Mouse (Mus musculus): Measurements from ENCODE around the gene Ccdc157. TPM values are rescaled to one million over a fixed set of nuclear protein-coding genes. Genes with fewer than 3 reads are reported as not detected.

Gene Ccdc157
- total RNA-seq (2023), result 6.1 TPM

DNA sequence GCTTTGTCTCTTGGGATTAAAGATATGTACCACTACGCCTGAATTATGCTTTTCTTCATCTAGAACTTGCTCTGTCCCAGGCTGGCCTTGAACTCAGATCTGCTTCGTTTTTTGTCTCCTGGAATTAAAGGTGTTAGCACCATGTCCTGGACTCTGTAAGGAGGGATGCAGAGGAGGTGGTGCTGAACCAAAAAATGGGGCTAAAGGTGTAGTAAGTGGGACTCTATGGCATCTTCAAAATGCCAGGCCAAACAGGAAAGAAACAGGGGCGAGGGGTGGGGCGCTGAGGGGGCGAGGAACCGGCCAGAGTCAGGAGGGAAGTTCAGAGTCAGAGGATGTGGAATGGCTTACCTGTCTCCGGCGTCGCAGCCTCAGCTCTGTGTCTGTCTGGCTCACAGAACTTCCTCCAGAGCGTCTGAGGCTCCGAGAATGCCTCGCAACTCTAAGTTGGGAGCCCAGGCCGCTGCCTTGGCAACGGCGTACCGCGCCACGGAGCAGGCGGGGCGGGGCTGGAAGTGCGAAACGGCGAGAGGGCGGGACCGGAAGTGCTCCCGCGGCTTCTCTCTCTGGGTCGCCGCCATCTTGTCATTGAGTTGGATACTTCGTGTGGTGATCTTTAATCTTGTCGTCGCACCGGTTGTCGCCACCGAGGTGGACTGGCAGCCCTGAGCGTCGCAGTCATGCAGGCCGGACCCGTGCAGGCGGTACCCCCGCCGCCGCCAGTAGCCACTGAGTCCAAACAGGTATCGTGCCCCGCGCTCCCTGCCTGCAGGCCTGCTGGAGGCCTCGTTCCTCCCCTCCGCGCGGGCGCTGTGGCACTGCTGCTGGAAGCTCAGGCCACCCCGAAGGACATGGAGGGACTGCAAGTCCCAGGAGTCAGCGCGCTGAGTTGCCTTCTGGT lies at the start of gene Ccdc157, which contains the start of gene Sf3a1:
Ccdc157 (minus strand) TSS at position 486 of the 901 bp plus-strand sequence.
Sf3a1 (plus strand) TSS at position 543 of the 901 bp plus-strand sequence.

DNA sequence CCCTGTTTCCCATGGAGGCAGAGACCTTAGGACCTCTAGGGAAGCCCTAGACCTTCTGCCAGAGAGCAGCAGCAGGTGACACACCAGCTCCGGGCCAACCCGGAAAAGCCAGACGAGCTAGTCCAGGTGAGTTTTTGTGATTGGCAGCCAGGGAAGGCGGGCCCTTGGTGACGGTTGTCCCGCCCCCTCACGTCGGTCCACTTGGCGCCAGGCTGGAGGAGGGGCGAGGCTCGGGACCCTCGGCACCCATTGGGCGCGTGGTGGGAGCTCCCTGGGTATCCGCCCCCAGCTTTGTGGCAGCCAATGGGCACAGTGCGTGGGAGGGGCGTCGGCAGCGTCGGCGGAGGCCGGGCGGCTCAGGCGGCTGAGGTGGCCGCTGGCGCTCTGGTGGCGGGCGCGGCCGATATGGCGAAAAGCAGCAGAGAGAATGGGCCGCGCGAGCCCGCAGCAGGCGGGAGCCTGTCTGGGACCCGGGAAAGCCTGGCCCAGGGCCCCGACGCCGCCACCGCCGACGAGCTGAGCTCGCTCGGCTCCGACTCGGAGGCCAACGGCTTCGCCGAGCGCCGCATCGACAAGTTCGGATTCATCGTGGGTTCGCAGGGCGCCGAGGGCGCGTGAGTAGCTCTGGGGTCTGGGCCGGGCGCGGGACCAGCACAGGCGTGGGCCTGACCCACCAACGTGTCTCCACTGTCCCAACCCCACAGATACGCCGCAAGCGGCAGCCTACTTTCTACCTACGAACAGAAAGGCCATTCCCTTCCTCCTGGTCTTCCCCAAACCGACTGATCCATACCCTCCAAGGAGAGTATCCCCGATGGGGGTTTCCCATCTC lies 26.6 kb upstream of the Ccdc157 start, which contains the start of gene Tbc1d10a:
Tbc1d10a (plus strand) TSS at position 304 of the 832 bp plus-strand sequence.

DNA sequence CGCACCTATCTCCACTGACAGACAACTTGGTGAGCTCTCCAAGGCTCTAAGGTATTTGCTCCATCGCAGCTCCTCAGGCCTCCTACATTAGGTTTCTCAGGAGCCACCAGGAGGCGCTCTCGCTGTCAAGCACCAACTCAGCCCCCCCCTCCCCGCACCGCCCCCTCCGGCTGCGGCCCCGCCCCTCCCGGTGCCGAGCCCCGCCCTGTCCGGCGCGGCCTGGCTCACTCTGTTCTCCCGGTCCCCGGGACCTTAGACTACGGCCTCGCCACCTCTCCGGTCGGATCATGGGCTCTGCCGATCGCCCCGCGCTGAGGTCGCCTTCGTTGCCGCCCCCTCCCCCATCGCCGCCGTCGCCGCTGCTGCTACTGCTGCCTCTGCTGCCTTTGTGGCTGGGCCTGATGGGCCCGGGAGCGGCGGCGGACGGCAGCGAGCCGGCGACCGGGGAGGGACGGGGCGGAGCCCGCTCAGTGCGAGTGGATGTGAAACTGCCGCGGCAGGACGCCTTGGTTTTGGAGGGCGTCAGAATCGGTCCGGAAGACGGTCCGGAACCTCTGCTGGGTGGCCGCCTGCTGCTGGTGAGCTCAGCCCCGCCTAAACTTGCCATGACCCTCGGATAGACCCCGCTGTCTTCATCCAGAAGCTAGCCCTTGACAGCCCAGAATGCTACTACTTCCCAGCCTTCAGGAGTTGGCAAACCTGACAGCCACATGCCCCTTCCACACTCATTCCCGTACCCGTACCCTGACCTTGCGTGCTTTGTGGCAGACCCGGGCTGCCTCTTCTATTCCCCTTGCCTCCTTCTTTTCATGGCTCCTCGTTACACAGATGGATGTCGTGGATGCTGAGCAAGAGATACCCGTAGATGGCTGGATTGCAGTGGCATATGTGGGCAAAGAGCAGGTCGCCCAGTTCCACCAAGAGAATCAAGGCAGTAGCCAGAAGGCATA lies 24.8 kb downstream of the Ccdc157 start, which contains the start of gene Rnf215:
Rnf215 (plus strand) TSS at position 217 of the 950 bp plus-strand sequence.

DNA sequence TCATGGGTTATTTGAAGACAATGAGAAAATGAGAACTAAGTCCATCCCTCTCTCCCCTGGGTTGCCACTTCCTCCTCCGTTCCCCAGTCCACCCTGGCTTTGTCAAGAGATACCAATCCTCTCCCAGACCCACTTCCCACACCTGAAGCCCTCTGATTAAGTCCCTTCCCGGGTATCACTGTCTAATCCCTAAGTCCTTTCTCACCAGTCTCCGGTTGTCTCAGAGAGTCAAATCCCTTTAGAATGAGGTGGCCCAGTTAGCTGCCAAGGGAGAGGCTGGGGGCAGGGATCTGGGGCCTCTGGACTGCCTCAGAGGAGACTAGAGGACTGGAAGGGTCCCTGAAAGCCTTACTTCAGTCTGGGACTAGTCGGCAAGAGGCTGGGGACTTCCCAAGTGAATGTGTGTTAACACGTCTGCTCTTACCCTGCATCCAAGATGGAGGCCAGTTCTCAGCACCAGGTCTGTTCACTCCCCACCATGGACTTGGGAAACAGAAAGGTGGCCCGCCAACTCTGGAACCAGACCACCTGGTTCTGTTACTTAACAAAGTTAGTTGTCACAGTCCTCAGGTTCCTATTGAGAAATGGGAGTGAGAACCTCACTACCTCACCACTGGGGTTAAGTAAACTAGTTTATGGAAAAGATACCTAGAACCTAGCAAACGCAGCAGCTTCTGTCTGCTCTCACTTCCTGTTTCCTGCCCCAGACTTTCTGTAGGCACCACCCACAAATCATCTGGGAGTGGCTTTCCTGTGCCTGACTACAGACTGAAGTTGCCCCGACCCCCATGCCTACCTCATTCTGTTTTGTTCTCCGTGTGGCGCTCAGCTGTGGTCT lies 37.1 kb downstream of the Ccdc157 start, which contains the start of gene Sec14l2:
Sec14l2 (minus strand) TSS at position 674 of the 838 bp plus-strand sequence.

DNA sequence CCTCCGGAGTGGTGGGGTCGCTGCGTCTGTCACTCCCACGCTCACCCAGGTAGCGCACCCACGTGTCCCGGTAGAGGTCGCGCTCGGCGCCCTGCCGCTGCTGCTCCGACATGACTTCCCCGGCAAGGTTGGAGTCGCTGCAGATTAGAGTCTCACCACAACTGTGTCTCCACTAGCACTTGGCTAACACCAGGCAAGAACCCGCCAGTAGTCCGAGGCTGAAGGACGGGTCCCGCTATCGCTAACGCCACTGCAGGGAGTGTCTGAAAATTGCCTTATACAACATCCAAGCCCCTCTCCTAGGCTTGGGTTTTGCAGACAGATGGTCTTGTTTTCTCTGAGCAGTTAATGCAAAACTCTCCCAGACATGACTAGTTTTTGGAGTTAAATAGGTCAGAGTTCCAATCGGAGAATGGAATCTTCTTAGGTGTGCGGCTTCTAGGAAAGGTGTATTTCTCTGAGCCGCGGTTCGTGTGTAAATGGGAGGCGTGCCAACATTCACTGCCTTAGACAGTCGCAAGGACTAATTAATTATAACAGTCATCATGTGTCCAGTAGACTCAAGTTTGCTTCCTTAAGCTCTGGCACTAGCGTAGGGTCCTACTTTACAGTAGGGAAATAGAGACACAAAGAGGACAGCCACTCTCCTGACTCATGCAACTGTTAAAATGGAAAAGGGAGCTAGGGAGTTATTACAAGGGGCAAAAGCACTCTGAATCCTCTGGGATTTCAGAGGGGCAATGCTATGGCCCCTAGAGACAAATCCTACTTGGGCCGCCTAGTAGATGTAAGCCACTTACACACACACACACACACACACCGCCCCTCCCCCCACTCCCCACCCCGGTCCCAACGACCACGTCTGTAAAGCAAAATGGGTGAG lies 64.7 kb downstream of the Ccdc157 start, which contains the start of gene Mtfp1:
Mtfp1 (minus strand) TSS at position 275 of the 883 bp plus-strand sequence.

Other genes with a start within 250 kb of the Ccdc157 start
- 1.7 TPM for gene Slc35e4, start 245.6 kb downstream of the Ccdc157 start, total RNA-seq (2023)
- gene Tcn2, start 228.1 kb downstream of the Ccdc157 start, total RNA-seq (2023), result 10.8 TPM
- gene Pes1, start 196.3 kb downstream of the Ccdc157 start, total RNA-seq (2023), result 78.1 TPM
- gene 4930556J24Rik, start 183.5 kb downstream of the Ccdc157 start, total RNA-seq (2023), result not detected
- not detected for gene Gal3st1, start 176.7 kb downstream of the Ccdc157 start, total RNA-seq (2023)
- not detected for gene Sec14l4, start 128.8 kb downstream of the Ccdc157 start, total RNA-seq (2023)
- not detected for gene Sec14l3, start 95.5 kb downstream of the Ccdc157 start, total RNA-seq (2023)
- 2.6 TPM for gene Mtfp1, start 64.8 kb downstream of the Ccdc157 start, total RNA-seq (2023)
- 0.88 TPM for gene Sec14l2, start 36.9 kb downstream of the Ccdc157 start, total RNA-seq (2023)
- gene Rnf215, start 25.1 kb downstream of the Ccdc157 start, total RNA-seq (2023), result 18.4 TPM
- 54.8 TPM for gene Sf3a1, start 57 bp upstream of the Ccdc157 start, total RNA-seq (2023)
- gene Tbc1d10a, start 26.5 kb upstream of the Ccdc157 start, total RNA-seq (2023), result 62.8 TPM
- gene Castor1, start 57.9 kb upstream of the Ccdc157 start, total RNA-seq (2023), result 12.9 TPM
- gene Osm, start 76.1 kb upstream of the Ccdc157 start, total RNA-seq (2023), result 12.0 TPM
- gene Lif, start 97.3 kb upstream of the Ccdc157 start, total RNA-seq (2023), result 0.18 TPM

All from CD4-positive naive resting alpha-beta T cell, adult 76 days (primary cell).